Mouse (Mus musculus): Measurements from ENCODE around the gene Wnk2.
A peak's percentile ranks its signal among the peaks of the same experiment; 100 is the strongest.

Wnk2 gene

GRCm38 (mm10) chr13:49178839-49179585, 31.2 kb upstream of the Wnk2 start:
- DNase-seq (ENCODE audit: low read depth, low spot score) = no peak

GRCm38 (mm10) chr13:49175509-49175908, 27.7 kb upstream of the Wnk2 start:
- DNase-seq (ENCODE audit: low read depth, low spot score) = no peak

GRCm38 (mm10) chr13:49172971-49173596, 25.3 kb upstream of the Wnk2 start:
- peak; percentile 74 for DNase-seq (ENCODE audit: low read depth, low spot score)

- DNase-seq (ENCODE audit: low read depth, low spot score) = no peak
Measured at GRCm38 (mm10) chr13:49172335-49172734, 24.5 kb upstream of the Wnk2 start.

GRCm38 (mm10) chr13:49171729-49172128, 23.9 kb upstream of the Wnk2 start:
- no peak for DNase-seq (ENCODE audit: low read depth, low spot score)

GRCm38 (mm10) chr13:49170623-49171022, 22.8 kb upstream of the Wnk2 start:
- DNase-seq (ENCODE audit: low read depth, low spot score) = no peak

GRCm38 (mm10) chr13:49169448-49170207, 21.8 kb upstream of the Wnk2 start:
- peak; percentile 81 for DNase-seq (ENCODE audit: low read depth, low spot score)

GRCm38 (mm10) chr13:49167081-49167480, 19.3 kb upstream of the Wnk2 start:
- DNase-seq (ENCODE audit: low read depth, low spot score) = no peak

GRCm38 (mm10) chr13:49163645-49164044, 15.8 kb upstream of the Wnk2 start:
- no peak for DNase-seq (ENCODE audit: low read depth, low spot score)

- no peak for DNase-seq (ENCODE audit: low read depth, low spot score)
Measured at GRCm38 (mm10) chr13:49162722-49163121, 14.9 kb upstream of the Wnk2 start.

GRCm38 (mm10) chr13:49161236-49161635, 13.4 kb upstream of the Wnk2 start:
- no peak for DNase-seq (ENCODE audit: low read depth, low spot score)

- no peak for DNase-seq (ENCODE audit: low read depth, low spot score)
Measured at GRCm38 (mm10) chr13:49158040-49158713, 10.4 kb upstream of the Wnk2 start.

- peak; percentile 16 for DNase-seq (ENCODE audit: low read depth, low spot score)
Measured at GRCm38 (mm10) chr13:49156645-49157044, 8.8 kb upstream of the Wnk2 start.

GRCm38 (mm10) chr13:49154621-49155020, 6.8 kb upstream of the Wnk2 start:
- DNase-seq (ENCODE audit: low read depth, low spot score) = no peak

GRCm38 (mm10) chr13:49154028-49154427, 6.2 kb upstream of the Wnk2 start:
- no peak for DNase-seq (ENCODE audit: low read depth, low spot score)

GRCm38 (mm10) chr13:49148687-49149086, 873 bp upstream of the Wnk2 start:
- DNase-seq (ENCODE audit: low read depth, low spot score) = no peak

- no peak for DNase-seq (ENCODE audit: low read depth, low spot score)
Measured at GRCm38 (mm10) chr13:49147007-49147857, 582 bp downstream of the Wnk2 start.

GRCm38 (mm10) chr13:49146698-49147006, 1.2 kb downstream of the Wnk2 start:
- no peak for DNase-seq (ENCODE audit: low read depth, low spot score)

- DNase-seq (ENCODE audit: low read depth, low spot score) = no peak
Measured at GRCm38 (mm10) chr13:49146040-49146697, 1.6 kb downstream of the Wnk2 start.

GRCm38 (mm10) chr13:49145396-49145795, 2.4 kb downstream of the Wnk2 start:
- DNase-seq (ENCODE audit: low read depth, low spot score) = no peak

GRCm38 (mm10) chr13:49144451-49144850, 3.4 kb downstream of the Wnk2 start:
- no peak for DNase-seq (ENCODE audit: low read depth, low spot score)
